Mouse (Mus musculus) megakaryocyte, embryonic 14.5 days (primary cell): ENCODE results near the gene Cops8. TPM values are rescaled to one million over a fixed set of nuclear protein-coding genes. Genes with fewer than 3 reads are reported as not detected.

Experiments used
- H3K27me3 ChIP-seq: replicated peaks from 2 replicates; pipeline ENCODE3; 2012; ENCODE audit warnings: inconsistent platforms
- H3K36me3 ChIP-seq: replicated peaks from 2 replicates; pipeline ENCODE3; 2012; ENCODE audit warnings: low read length, inconsistent platforms, mixed read lengths
- H3K4me1 ChIP-seq: 2 replicates; pipeline ENCODE4 v1.6.1; 2012; ENCODE audit warnings: inconsistent platforms
- H3K4me3 ChIP-seq: replicated peaks from 2 replicates; pipeline ENCODE3; 2012; ENCODE audit warnings: moderate library complexity, mild to moderate bottlenecking, inconsistent platforms
- H3K9me3 ChIP-seq: 2 replicates; pipeline ENCODE4 v1.6.1; 2012; ENCODE audit warnings: inconsistent platforms
- FLI1 ChIP-seq: IDR thresholded peaks from 2 replicates; pipeline ENCODE4 v1.6.1; 2012; ENCODE audit warnings: low read length, inconsistent platforms, mixed read lengths
- GATA1 ChIP-seq: IDR thresholded peaks from 3 replicates; pipeline ENCODE4 v1.6.1; 2012; ENCODE audit warnings: mixed read lengths, low read length, inconsistent platforms, borderline replicate concordance
- polyA plus RNA-seq: library from polyadenylated mRNA; stranded (reverse); fragments of >175 nt; gene quantifications from 2 replicates; pipeline ENCODE4 v1.2.3, GENCODE M21; 2012; ENCODE audit warnings: low replicate concordance; ENCODE audit not compliant: insufficient read depth

The Cops8 gene
- polyA plus RNA-seq: 8.6 TPM in 1 of 2 replicates, not detected in the other

GRCm38 (mm10) chr1:90602759-90603560 lies at the start of gene Cops8:
Gene Cops8, plus strand, starts transcription at chr1:90602981.
- Histone ChIP-seq H3K4me1 (peaks cover 41% of the 10 kb centered on the region), H3K4me3 (peak within 1 kb of the TSS; percentile 97), H3K27me3 (peaks cover 4% of the 10 kb centered on the region), H3K9me3 (peaks cover 6% of the 10 kb centered on the region; the same call in 1 of the 2 replicates), H3K36me3 (peaks cover 27% of the 10 kb centered on the region)
- TF ChIP-seq FLI1 (peak; percentile 48; the same call in 1 of the 2 replicates), GATA1 (no peak)

- Histone ChIP-seq H3K4me3 (no peak overlapping the region), H3K9me3 (peaks cover 31% of the 10 kb centered on the region), H3K4me1 (no peaks in the 10 kb centered on the region), H3K36me3 (no peaks in the 10 kb centered on the region), H3K27me3 (no peaks in the 10 kb centered on the region)
- no peak for TF ChIP-seq FLI1
- TF ChIP-seq GATA1: no peak
Measured at GRCm38 (mm10) chr1:90557140-90557539, 45.6 kb upstream of the Cops8 start.

GRCm38 (mm10) chr1:90560942-90561726 lies 41.6 kb upstream of the Cops8 start:
- Histone ChIP-seq H3K9me3 (peaks cover 31% of the 10 kb centered on the region), H3K27me3 (no peaks in the 10 kb centered on the region), H3K4me1 (no peaks in the 10 kb centered on the region), H3K4me3 (no peak overlapping the region), H3K36me3 (no peaks in the 10 kb centered on the region)
- TF ChIP-seq FLI1 (no peak), GATA1 (no peak)

GRCm38 (mm10) chr1:90563945-90564344 lies 38.8 kb upstream of the Cops8 start:
- Histone ChIP-seq H3K4me1 (no peaks in the 10 kb centered on the region), H3K36me3 (no peaks in the 10 kb centered on the region)
- no peak for TF ChIP-seq GATA1
- TF ChIP-seq FLI1: no peak

GRCm38 (mm10) chr1:90566664-90567440 lies 35.9 kb upstream of the Cops8 start:
- no peak for TF ChIP-seq GATA1
- no peak for TF ChIP-seq FLI1
- Histone ChIP-seq H3K27me3 (no peaks in the 10 kb centered on the region), H3K36me3 (no peaks in the 10 kb centered on the region), H3K9me3 (peaks cover 28% of the 10 kb centered on the region), H3K4me3 (no peak overlapping the region), H3K4me1 (no peaks in the 10 kb centered on the region)

More at GRCm38 (mm10) chr1:90563945-90564344, 38.8 kb upstream of the Cops8 start:
- H3K4me3 ChIP-seq: no peak overlapping the region
- H3K27me3 ChIP-seq: no peaks in the 10 kb centered on the region
- H3K9me3 ChIP-seq: peaks cover 15% of the 10 kb centered on the region; the same call in 1 of the 2 replicates

- H3K9me3 ChIP-seq: peaks cover 21% of the 10 kb centered on the region
- no peaks in the 10 kb centered on the region for H3K36me3 ChIP-seq
- no peak overlapping the region for H3K4me3 ChIP-seq
- no peak for TF ChIP-seq GATA1
- TF ChIP-seq FLI1: no peak
- no peaks in the 10 kb centered on the region for H3K4me1 ChIP-seq
- peaks cover 2% of the 10 kb centered on the region for H3K27me3 ChIP-seq
Measured at GRCm38 (mm10) chr1:90573831-90574230, 28.9 kb upstream of the Cops8 start.

GRCm38 (mm10) chr1:90574845-90575244 lies 27.9 kb upstream of the Cops8 start:
- H3K4me3 ChIP-seq: no peak overlapping the region
- H3K27me3 ChIP-seq: peaks cover 2% of the 10 kb centered on the region
- H3K9me3 ChIP-seq: peaks cover 15% of the 10 kb centered on the region
- H3K36me3 ChIP-seq: no peaks in the 10 kb centered on the region
- TF ChIP-seq GATA1 (no peak), FLI1 (no peak)
- H3K4me1 ChIP-seq: no peaks in the 10 kb centered on the region

GRCm38 (mm10) chr1:90577417-90577816 lies 25.4 kb upstream of the Cops8 start:
- no peak for TF ChIP-seq FLI1
- TF ChIP-seq GATA1: no peak
- H3K4me3 ChIP-seq: no peak overlapping the region
- no peaks in the 10 kb centered on the region for H3K9me3 ChIP-seq

GRCm38 (mm10) chr1:90582635-90583034 lies 20.1 kb upstream of the Cops8 start:
- Histone ChIP-seq H3K4me1 (no peaks in the 10 kb centered on the region; the same call in 1 of the 2 replicates), H3K36me3 (no peaks in the 10 kb centered on the region), H3K9me3 (no peaks in the 10 kb centered on the region), H3K27me3 (peaks cover 6% of the 10 kb centered on the region), H3K4me3 (no peak overlapping the region)
- TF ChIP-seq GATA1 (no peak), FLI1 (no peak)

More at GRCm38 (mm10) chr1:90577417-90577816, 25.4 kb upstream of the Cops8 start:
- Histone ChIP-seq H3K4me1 (no peaks in the 10 kb centered on the region), H3K27me3 (peaks cover 2% of the 10 kb centered on the region), H3K36me3 (no peaks in the 10 kb centered on the region)
